Mouse (Mus musculus) ES-E14 (cell line): Measurements from ENCODE around the gene Notch2. TPM values are rescaled to one million over a fixed set of nuclear protein-coding genes. Genes with fewer than 3 reads are reported as not detected.

Experiments
- DNase-seq: peaks from one replicate; pipeline ENCODE4 v3.0.0-alpha.2; 2013; ENCODE audit warnings: low read depth, low spot score
- H3K27ac ChIP-seq: 2 replicates; pipeline ENCODE4 v1.5.1; 2012; ENCODE audit warnings: low read depth, mild to moderate bottlenecking, low read length, moderate library complexity, mixed read lengths; ENCODE audit not compliant: poor library complexity, insufficient read depth, severe bottlenecking
- H3K36me3 ChIP-seq: 2 replicates; pipeline ENCODE4 v1.6.1; 2012; ENCODE audit warnings: mild to moderate bottlenecking, low read length, moderate library complexity, mixed read lengths; ENCODE audit not compliant: control insufficient read depth, poor library complexity, insufficient read depth, severe bottlenecking
- H3K4me1 ChIP-seq, 2 experiments: fragments of 150-350 bp in 1 of 2; sonication (generic) in 1 of 2; 2 replicates each; pipeline ENCODE4 v1.6.1; 2012; ENCODE audit warnings: low read length in 2 of 2, mild to moderate bottlenecking in 1 of 2, mixed read lengths in 1 of 2; ENCODE audit not compliant: control insufficient read depth in 2 of 2, insufficient read depth in 2 of 2, poor library complexity in 1 of 2
- H3K4me3 ChIP-seq, 2 experiments: fragments of 150-350 bp in 1 of 2; sonication (generic) in 1 of 2; 2 replicates each; pipeline ENCODE4 v1.5.1; 2012; ENCODE audit warnings: low read length in 2 of 2, low read depth in 1 of 2, mild to moderate bottlenecking in 1 of 2, mixed read lengths in 1 of 2; ENCODE audit not compliant: insufficient read depth in 1 of 2, poor library complexity in 1 of 2, severe bottlenecking in 1 of 2
- H3K9ac ChIP-seq: 2 replicates; pipeline ENCODE4 v1.6.1; 2012; ENCODE audit warnings: low read depth, mild to moderate bottlenecking, low read length, mixed read lengths; ENCODE audit not compliant: poor library complexity, insufficient read depth, severe bottlenecking
- H3K9me3 ChIP-seq: fragments of 150-350 bp; sonication (generic); 2 replicates; pipeline ENCODE4 v1.6.1; 2012; ENCODE audit warnings: low read depth, mild to moderate bottlenecking, low read length; ENCODE audit not compliant: control insufficient read depth, insufficient read depth
- CHD2 ChIP-seq: IDR thresholded peaks from 2 replicates; pipeline ENCODE4 v1.6.1; 2014; ENCODE audit warnings: mild to moderate bottlenecking, low read depth, low read length, inconsistent platforms
- HCFC1 ChIP-seq: IDR thresholded peaks from 2 replicates; pipeline ENCODE4 v1.6.1; 2012; ENCODE audit warnings: low read length, inconsistent platforms, borderline replicate concordance; ENCODE audit not compliant: insufficient read depth
- MAFK ChIP-seq: IDR thresholded peaks from 2 replicates; pipeline ENCODE4 v1.6.1; 2014; ENCODE audit warnings: mild to moderate bottlenecking, low read depth, low read length, inconsistent platforms; ENCODE audit not compliant: insufficient read depth
- ZC3H11A ChIP-seq: IDR thresholded peaks from 2 replicates; pipeline ENCODE4 v1.6.1; 2012; ENCODE audit warnings: low read depth, mild to moderate bottlenecking, inconsistent platforms, low read length, borderline replicate concordance
- ZNF384 ChIP-seq: IDR thresholded peaks from 2 replicates; pipeline ENCODE4 v1.6.1; 2012; ENCODE audit warnings: low read depth, low read length, inconsistent platforms
- in situ Hi-C, 2 experiments: fragments of 600-800 bp; cut with MboI; formaldehyde crosslinking; loops; one replicate each; pipeline ENCODE4 v1.15.1; 2025; ENCODE audit warnings: low sequenced_read_pairs in 2 of 2, inconsistent platforms in 1 of 2; ENCODE audit not compliant: unreplicated experiment in 2 of 2
- total RNA-seq: library from RNA; depleted of rRNA; stranded (reverse); fragments of 300-350 nt; gene quantifications from 2 replicates; pipeline ENCODE4 v1.2.3, GENCODE M21; 2012

Gene Notch2
- total RNA-seq, 1 experiment: 41.5 TPM

- TF ChIP-seq MAFK: no peak
- no peak for TF ChIP-seq ZC3H11A
- TF ChIP-seq HCFC1: no peak
- TF ChIP-seq ZNF384: no peak
- no peak for TF ChIP-seq CHD2
- Histone ChIP-seq H3K36me3 (peaks cover 26% of the 10 kb centered on the region), H3K9me3 (no peaks in the 10 kb centered on the region), H3K4me3 (no peak overlapping the region), H3K27ac (no peak overlapping the region), H3K9ac (no peak overlapping the region), H3K4me1 (0 out of 4 replicates have a peak, but pooled peaks cover 0 to 2% of the 10 kb centered on the region in 2 experiments)
- in situ Hi-C loops: no loop called here
- no peak for DNase-seq
Measured at GRCm38 (mm10) chr3:98147706-98148105, 134.4 kb downstream of the Notch2 start.

- H3K9me3 ChIP-seq: no peaks in the 10 kb centered on the region
- in situ Hi-C loops: no loop called here
- no peak overlapping the region for H3K4me3 ChIP-seq
- no peak overlapping the region for H3K9ac ChIP-seq
- no peak for TF ChIP-seq ZNF384
- TF ChIP-seq MAFK: no peak
- no peak for TF ChIP-seq HCFC1
- no peak for TF ChIP-seq CHD2
- TF ChIP-seq ZC3H11A: no peak
- H3K27ac ChIP-seq: no peak overlapping the region
- H3K4me1 ChIP-seq: 0 out of 4 replicates have a peak, but pooled peaks cover 0 to 2% of the 10 kb centered on the region in 2 experiments
- peaks cover 19% of the 10 kb centered on the region for H3K36me3 ChIP-seq
- no peak for DNase-seq
Measured at GRCm38 (mm10) chr3:98149881-98150280, 136.6 kb downstream of the Notch2 start.

- Histone ChIP-seq H3K4me3 (no peak overlapping the region), H3K27ac (no peak overlapping the region), H3K4me1 (0 out of 4 replicates have a peak, but pooled peaks cover 0 to 2% of the 10 kb centered on the region in 2 experiments), H3K9me3 (no peaks in the 10 kb centered on the region), H3K36me3 (peaks cover 16% of the 10 kb centered on the region), H3K9ac (no peak overlapping the region)
- in situ Hi-C loops: no loop called here
- DNase-seq: no peak
- TF ChIP-seq MAFK (no peak), CHD2 (no peak), ZC3H11A (no peak), HCFC1 (no peak), ZNF384 (no peak)
Measured at GRCm38 (mm10) chr3:98151016-98151415, 137.7 kb downstream of the Notch2 start.

GRCm38 (mm10) chr3:98153460-98153859 lies 140.1 kb downstream of the Notch2 start:
- TF ChIP-seq ZC3H11A (no peak), MAFK (no peak), CHD2 (no peak), HCFC1 (no peak), ZNF384 (no peak)
- Histone ChIP-seq H3K36me3 (no peaks in the 10 kb centered on the region), H3K27ac (no peak overlapping the region), H3K9ac (no peak overlapping the region), H3K4me3 (no peak overlapping the region), H3K9me3 (no peaks in the 10 kb centered on the region), H3K4me1 (no peaks in the 10 kb centered on the region)
- no peak for DNase-seq
- in situ Hi-C loops: no loop called here

GRCm38 (mm10) chr3:98156158-98156557 lies 142.8 kb downstream of the Notch2 start:
- Histone ChIP-seq H3K36me3 (no peaks in the 10 kb centered on the region), H3K4me1 (no peaks in the 10 kb centered on the region), H3K9me3 (no peaks in the 10 kb centered on the region), H3K4me3 (no peak overlapping the region), H3K27ac (no peak overlapping the region), H3K9ac (no peak overlapping the region)
- TF ChIP-seq CHD2 (no peak), MAFK (no peak), ZC3H11A (no peak), ZNF384 (no peak), HCFC1 (no peak)
- in situ Hi-C loops: no loop called here
- no peak for DNase-seq
